Mouse (Mus musculus) heart, embryonic 11.5 days (tissue): ENCODE data around the gene Med14. TPM values are rescaled to one million over a fixed set of nuclear protein-coding genes. Genes with fewer than 3 reads are reported as not detected.
A peak's percentile ranks its signal among the peaks of the same experiment; 100 is the strongest.

ENCODE experiments used
- ATAC-seq: fragments of 200-750 bp; cut with Nextera tagmentation; replicated peaks from 2 replicates; pipeline ENCODE4 v1.8.0; 2017; ENCODE audit warnings: moderate library complexity; ENCODE audit not compliant: insufficient number of reproducible peaks, low FRiP score, low TSS enrichment
- H3K27ac ChIP-seq: fragments of 300-500 bp; sonication (generic); 2 replicates; pipeline ENCODE4 v1.5.1; 2014; ENCODE audit warnings: mild to moderate bottlenecking, low read depth, low read length
- H3K27me3 ChIP-seq: fragments of 300-500 bp; sonication (generic); 2 replicates; pipeline ENCODE4 v1.6.1; 2014; ENCODE audit warnings: mild to moderate bottlenecking, low read length, mixed read lengths; ENCODE audit not compliant: control insufficient read depth, insufficient read depth
- H3K36me3 ChIP-seq: fragments of 300-500 bp; sonication (generic); 2 replicates; pipeline ENCODE4 v1.6.1; 2014; ENCODE audit warnings: mild to moderate bottlenecking, low read length, moderate library complexity, mixed read lengths; ENCODE audit not compliant: control insufficient read depth, insufficient read depth
- H3K4me1 ChIP-seq: fragments of 300-500 bp; sonication (generic); 2 replicates; pipeline ENCODE4 v1.6.1; 2014; ENCODE audit warnings: low read length; ENCODE audit not compliant: control insufficient read depth, insufficient read depth
- H3K4me2 ChIP-seq: fragments of 300-500 bp; sonication (generic); 2 replicates; pipeline ENCODE4 v1.6.1; 2014; ENCODE audit warnings: mild to moderate bottlenecking, moderate library complexity
- H3K4me3 ChIP-seq: fragments of 300-500 bp; sonication (generic); 2 replicates; pipeline ENCODE4 v1.5.1; 2014; ENCODE audit warnings: low read depth, low read length
- H3K9ac ChIP-seq: fragments of 300-500 bp; sonication (generic); 2 replicates; pipeline ENCODE4 v1.6.1; 2014; ENCODE audit warnings: mild to moderate bottlenecking, low read depth, low read length, moderate library complexity
- H3K9me3 ChIP-seq: fragments of 300-500 bp; sonication (generic); replicated peaks from 2 replicates; pipeline ENCODE4 v1.6.1; 2016; ENCODE audit warnings: low read length; ENCODE audit not compliant: control insufficient read depth
- WGBS: fragments of 180-500 bp; shearing (Covaris S2); extraction: QIAGEN DNeasy Blood & Tissue Kit; methylation state at CpG from one replicate; pipeline ENCODE4 v1.1.7; 2014; ENCODE audit not compliant: insufficient replicate concordance; 5-methylcytosine and 5-hydroxymethylcytosine counted together
- polyA plus RNA-seq: library from polyadenylated mRNA; unstranded; fragments of >200 nt; fragmentation: Nextera tagmentation; extraction: Ambion mirVana; gene quantifications from 2 replicates; pipeline ENCODE4 v1.2.1, GENCODE M21; 2014

The Med14 gene
- polyA plus RNA-seq, 1 experiment from 2014 or later, result 31.0 TPM

- H3K9me3 ChIP-seq, result no peaks in the 10 kb centered on the region
- no peaks in the 10 kb centered on the region; the same call in 1 of the 2 replicates for H3K36me3 ChIP-seq
Measured at GRCm38 (mm10) chrX:12716036-12716435, 45.8 kb downstream of the Med14 start.

DNA sequence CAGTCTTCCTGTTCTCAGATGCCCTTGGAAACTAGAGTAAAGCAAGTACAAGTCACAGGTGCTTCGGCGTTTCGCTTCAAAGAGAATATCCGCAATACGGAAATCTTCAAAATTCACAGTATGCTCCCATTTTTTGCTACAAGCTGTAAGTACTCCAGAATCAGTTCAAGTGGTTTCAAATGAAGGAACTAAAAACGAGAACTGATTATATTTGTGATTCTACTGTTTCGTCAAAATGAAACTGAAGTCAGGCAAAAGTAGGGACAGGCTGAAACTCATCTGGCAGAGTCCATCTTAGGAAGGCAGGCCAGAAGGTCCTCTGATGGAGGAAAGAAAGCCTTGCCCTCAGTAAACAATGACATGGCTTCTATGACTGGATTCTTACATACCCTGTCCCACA is 48.1 kb downstream of the Med14 start:
- Histone ChIP-seq H3K27me3 (no peaks in the 10 kb centered on the region), H3K27ac (no peak overlapping the region), H3K9me3 (no peaks in the 10 kb centered on the region), H3K4me3 (no peak overlapping the region), H3K4me2 (no peak overlapping the region), H3K36me3 (no peaks in the 10 kb centered on the region; the same call in 1 of the 2 replicates), H3K4me1 (no peaks in the 10 kb centered on the region), H3K9ac (no peak overlapping the region)
- whole genome bisulfite sequencing, result 92% methylated on average over 7 of the region's 7 CpGs
- no peak for ATAC-seq

More at GRCm38 (mm10) chrX:12716036-12716435, 45.8 kb downstream of the Med14 start:
- H3K9ac ChIP-seq, result no peak overlapping the region
- no peaks in the 10 kb centered on the region for H3K27me3 ChIP-seq
- no peak overlapping the region for H3K27ac ChIP-seq
- WGBS, result 89% methylated on average over 4 of the region's 4 CpGs
- H3K4me1 ChIP-seq, result no peaks in the 10 kb centered on the region
- H3K4me2 ChIP-seq, result no peak overlapping the region
- no peak overlapping the region for H3K4me3 ChIP-seq
- ATAC-seq, result no peak

GRCm38 (mm10) chrX:12686910-12687309 is 75.0 kb downstream of the Med14 start:
- Histone ChIP-seq H3K36me3 (0 out of 2 replicates have a peak, but pooled peaks cover 2% of the 10 kb centered on the region), H3K9ac (no peak overlapping the region), H3K4me1 (no peaks in the 10 kb centered on the region), H3K4me2 (no peak overlapping the region), H3K4me3 (no peak overlapping the region), H3K27ac (no peak overlapping the region), H3K27me3 (no peaks in the 10 kb centered on the region), H3K9me3 (no peaks in the 10 kb centered on the region)
- ATAC-seq, result no peak
- 69% methylated on average over 8 of the region's 8 CpGs for WGBS

DNA sequence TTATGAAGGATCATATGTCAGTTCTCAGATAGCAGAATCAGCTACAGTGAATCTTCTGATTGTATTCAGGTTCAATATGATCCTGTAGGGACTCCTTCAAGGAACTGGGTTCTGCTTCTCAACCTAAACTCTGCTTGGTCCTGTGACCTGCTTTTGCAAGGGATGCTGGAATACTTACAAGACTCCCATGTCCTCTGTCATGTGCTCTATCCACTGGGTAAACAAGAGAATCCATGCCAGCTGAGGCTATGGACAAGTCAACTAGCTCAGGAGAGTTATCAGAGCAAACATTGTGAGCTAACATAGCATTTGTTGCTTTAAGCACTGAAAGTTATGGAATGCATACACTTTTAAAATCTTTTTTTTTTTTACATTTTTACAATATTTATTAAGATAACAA is 75.8 kb downstream of the Med14 start:
- Histone ChIP-seq H3K27me3 (no peaks in the 10 kb centered on the region), H3K36me3 (0 out of 2 replicates have a peak, but pooled peaks cover 2% of the 10 kb centered on the region), H3K4me2 (no peak overlapping the region), H3K9me3 (no peaks in the 10 kb centered on the region), H3K4me1 (no peaks in the 10 kb centered on the region), H3K4me3 (no peak overlapping the region), H3K9ac (no peak overlapping the region), H3K27ac (no peak overlapping the region)
- ATAC-seq, result no peak

- WGBS, result 33% methylated on average over 6 of the region's 6 CpGs
- no peak overlapping the region for H3K4me2 ChIP-seq
- H3K36me3 ChIP-seq, result no peaks in the 10 kb centered on the region
- no peaks in the 10 kb centered on the region for H3K9me3 ChIP-seq
- no peak overlapping the region for H3K9ac ChIP-seq
- H3K4me3 ChIP-seq, result no peak overlapping the region
- no peak for ATAC-seq
- H3K4me1 ChIP-seq, result no peaks in the 10 kb centered on the region
- no peak overlapping the region for H3K27ac ChIP-seq
- peaks cover 5% of the 10 kb centered on the region; the same call in 1 of the 2 replicates for H3K27me3 ChIP-seq
Measured at GRCm38 (mm10) chrX:12677396-12677795, 84.5 kb downstream of the Med14 start.

GRCm38 (mm10) chrX:12673054-12673775 is 88.7 kb downstream of the Med14 start, which contains the start of gene 1810030O07Rik:
Gene 1810030O07Rik (minus strand): TSS chrX:12673668.
- H3K27ac ChIP-seq, result peak within 1 kb of the TSS; percentile 82

GRCm38 (mm10) chrX:12653879-12654278 is 108.0 kb downstream of the Med14 start:
- Histone ChIP-seq H3K4me1 (no peaks in the 10 kb centered on the region), H3K4me2 (no peak overlapping the region), H3K27me3 (no peaks in the 10 kb centered on the region), H3K27ac (no peak overlapping the region), H3K36me3 (peaks cover 7% of the 10 kb centered on the region; the same call in 1 of the 2 replicates), H3K4me3 (no peak overlapping the region), H3K9ac (no peak overlapping the region), H3K9me3 (no peaks in the 10 kb centered on the region)
- no peak for ATAC-seq
- 78% methylated on average over 2 of the region's 2 CpGs for WGBS

More at GRCm38 (mm10) chrX:12673054-12673775, 88.7 kb downstream of the Med14 start, which contains the start of gene 1810030O07Rik:
- 7% methylated on average over 42 of the region's 42 CpGs for WGBS
- H3K4me3 ChIP-seq, result peak within 1 kb of the TSS; percentile 73
- H3K9me3 ChIP-seq, result no peaks in the 10 kb centered on the region
- peak within 1 kb of the TSS; percentile 83 for H3K9ac ChIP-seq
- H3K4me2 ChIP-seq, result peak within 1 kb of the TSS; percentile 60
- peak; percentile 97 for ATAC-seq
- H3K27me3 ChIP-seq, result peaks cover 5% of the 10 kb centered on the region; the same call in 1 of the 2 replicates
- peaks cover 7% of the 10 kb centered on the region; the same call in 1 of the 2 replicates for H3K36me3 ChIP-seq
- no peaks in the 10 kb centered on the region for H3K4me1 ChIP-seq

DNA sequence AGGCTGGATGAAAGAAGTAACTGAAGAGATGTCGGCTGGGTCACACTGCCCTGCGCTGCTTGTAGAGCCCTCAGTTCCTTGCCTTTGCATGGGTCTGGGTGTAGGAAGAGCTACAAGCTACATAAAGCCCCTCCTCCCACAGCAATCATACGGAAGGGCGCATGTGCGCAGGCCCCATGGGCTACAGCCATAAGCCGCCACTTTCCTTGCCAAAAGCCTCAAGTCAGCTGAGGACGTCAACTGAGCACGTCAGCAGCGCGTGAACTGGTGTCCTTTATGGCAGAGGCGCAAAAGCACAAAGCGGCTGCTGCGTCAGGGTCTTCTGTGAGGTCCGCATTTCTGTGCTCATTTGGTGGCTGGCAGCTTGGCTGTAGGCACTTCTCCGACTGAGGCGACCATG is 110.0 kb downstream of the Med14 start:
- peaks cover 5% of the 10 kb centered on the region; the same call in 1 of the 2 replicates for H3K36me3 ChIP-seq
- H3K4me3 ChIP-seq, result no peak overlapping the region
- H3K4me1 ChIP-seq, result no peaks in the 10 kb centered on the region
- ATAC-seq, result no peak
- no peak overlapping the region for H3K9ac ChIP-seq
- 77% methylated on average over 16 of the region's 16 CpGs for WGBS
- no peak overlapping the region for H3K4me2 ChIP-seq
- no peaks in the 10 kb centered on the region for H3K27me3 ChIP-seq
- no peaks in the 10 kb centered on the region for H3K9me3 ChIP-seq
- H3K27ac ChIP-seq, result no peak overlapping the region
